Mouse (Mus musculus): ENCODE measurements around the gene Gnat2.

DNA sequence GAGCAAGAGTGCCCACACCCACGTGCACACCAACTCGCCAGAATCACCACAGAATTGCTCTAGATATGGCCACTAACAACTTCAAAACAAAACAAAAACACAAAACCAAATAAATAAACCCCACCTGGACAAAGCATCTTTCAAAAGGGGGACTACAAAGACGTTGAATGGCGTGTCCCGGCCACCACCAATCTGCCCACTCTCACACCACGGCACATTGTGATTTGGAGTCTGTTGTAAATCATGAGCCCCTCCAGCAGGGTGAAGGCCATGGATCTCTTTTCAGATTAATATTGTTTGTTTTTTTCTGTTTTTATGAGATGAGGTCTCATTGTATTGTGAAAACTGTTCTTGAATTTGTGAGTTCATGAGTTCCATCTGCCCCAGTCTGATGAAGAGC lies 9.5 kb downstream of the Gnat2 start:
- TF ChIP-seq RCOR1 (conservative IDR thresholded peaks at IDR 0.05; ENCODE audit: low read depth, low read length) (no peak), POLR2A (IDR thresholded peaks at IDR 0.05; ENCODE audit: low read depth, low read length) (no peak), ZMIZ1 (IDR thresholded peaks at IDR 0.05; ENCODE audit: low read depth, low read length) (no peak), CTCF (conservative IDR thresholded peaks at IDR 0.05 in 1 of 2, IDR thresholded peaks at IDR 0.05 in 1 of 2; ENCODE audit: low read depth in 2 of 2, low read length in 2 of 2) (no peak), PAX5 (IDR thresholded peaks at IDR 0.05; ENCODE audit: low read length) (no peak), MAX (IDR thresholded peaks at IDR 0.05; ENCODE audit: low read length) (no peak)

Data from CH12.LX (cell line).